Mouse (Mus musculus): ENCODE data around the gene Lonp2.

The Lonp2 gene

DNA sequence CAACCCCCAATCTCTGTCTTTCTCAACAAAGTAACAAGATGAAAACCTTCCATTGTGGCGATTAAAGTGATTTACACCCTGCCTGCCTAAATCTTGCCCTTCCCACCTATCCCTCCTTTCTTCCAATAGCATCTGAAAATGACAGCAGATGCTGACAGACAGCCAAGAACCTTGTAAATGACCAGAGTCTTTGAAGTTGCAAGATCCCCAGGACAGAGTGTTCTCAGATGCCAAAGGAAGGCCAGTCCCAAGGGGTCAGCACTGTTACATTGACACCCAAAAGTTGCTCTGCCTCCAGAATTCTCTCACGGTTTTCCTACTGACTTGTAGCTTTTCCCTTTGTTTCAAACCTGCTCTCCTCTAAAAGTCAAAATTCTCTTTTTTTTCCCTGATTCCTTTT lies 126.0 kb downstream of the Lonp2 start:
- DNase-seq (ENCODE audit: low spot score), result no peak

DNA sequence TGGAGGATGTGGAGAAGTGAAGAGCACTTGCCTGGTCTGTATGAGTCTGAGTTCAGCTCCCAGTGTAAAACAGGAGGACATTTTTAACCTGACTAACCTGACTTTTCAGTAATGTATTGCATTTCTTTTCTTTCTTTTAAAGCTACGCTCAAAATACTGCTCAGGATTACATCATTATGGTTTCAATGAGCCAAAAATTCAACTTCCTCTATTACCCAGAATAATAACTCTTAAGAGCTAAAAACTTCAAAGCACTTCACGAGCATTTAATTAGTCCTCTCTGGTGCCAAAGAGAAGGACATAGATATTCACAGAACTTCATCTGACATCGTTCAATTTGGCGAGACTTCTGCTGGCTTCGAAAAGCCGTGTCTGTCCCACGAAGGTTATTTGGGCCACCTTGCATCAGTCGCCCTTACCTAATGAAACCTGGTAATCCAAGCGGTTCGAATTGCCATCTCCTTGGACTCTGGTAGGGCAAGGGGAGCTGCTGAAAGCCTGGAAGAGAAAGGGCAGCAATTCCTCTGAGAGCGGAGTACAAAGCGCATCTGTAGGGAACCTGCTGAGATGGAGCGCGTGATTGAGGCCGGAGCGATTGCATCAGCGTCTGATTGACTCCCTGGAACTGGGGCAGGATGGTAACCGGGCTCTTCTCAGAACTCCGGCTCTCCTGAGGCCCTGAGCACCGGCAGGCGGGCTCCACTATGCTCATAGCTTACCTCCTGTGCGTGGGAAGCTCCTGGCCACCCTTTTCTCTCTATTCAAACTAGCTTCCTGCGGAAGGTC lies 133.3 kb downstream of the Lonp2 start:
- DNase-seq (ENCODE audit: low spot score), result no peak

GRCm38 (mm10) chr8:86758651-86759050 lies 134.8 kb downstream of the Lonp2 start:
- DNase-seq (ENCODE audit: low spot score), result no peak

DNA sequence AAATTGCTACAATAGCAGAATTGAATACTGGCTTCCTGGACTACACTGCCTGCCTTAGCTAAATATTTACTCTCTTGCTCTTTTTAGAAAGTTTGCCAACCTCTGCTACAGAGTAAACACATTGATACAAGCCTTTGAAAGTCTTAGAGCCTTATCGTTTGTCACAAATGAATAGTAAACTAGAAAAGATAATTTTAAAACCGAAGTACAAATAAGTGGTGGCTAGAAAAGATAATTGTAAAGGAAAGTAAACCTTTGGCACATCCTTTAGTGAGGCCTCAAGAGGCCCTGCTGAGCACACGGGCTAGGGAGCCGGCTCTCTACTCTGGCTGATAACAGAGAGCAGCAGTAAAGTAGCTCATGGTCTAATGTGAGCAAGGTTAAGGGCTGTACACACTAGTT lies 135.2 kb downstream of the Lonp2 start:
- no peak for DNase-seq (ENCODE audit: low spot score)

DNA sequence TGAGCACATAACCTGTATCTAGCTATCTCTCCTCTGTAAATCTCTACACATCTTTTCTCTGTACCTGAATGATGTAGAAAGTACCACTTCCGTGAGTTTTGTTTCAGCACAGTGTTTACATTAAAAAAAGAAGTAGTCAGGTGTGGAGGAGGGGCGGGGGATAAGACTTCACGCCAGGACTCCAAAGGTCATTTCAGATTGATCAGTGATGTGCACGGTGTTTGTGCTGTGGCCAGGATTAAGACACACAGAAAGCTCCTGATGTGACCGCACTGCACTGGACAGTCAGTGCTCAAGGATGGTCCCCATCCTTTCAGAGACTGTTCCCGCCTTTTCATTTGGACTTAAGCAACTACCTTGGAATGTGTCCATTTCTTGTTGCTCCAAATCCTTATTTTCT lies 136.9 kb downstream of the Lonp2 start:
- DNase-seq (ENCODE audit: low spot score), result no peak

- DNase-seq (ENCODE audit: low spot score), result no peak
These were observed 139.0 kb downstream of the Lonp2 start for GRCm38 (mm10) chr8:86762806-86763205.

- DNase-seq (ENCODE audit: low spot score), result peak; percentile 11
These were observed 141.3 kb downstream of the Lonp2 start for GRCm38 (mm10) chr8:86765155-86765554.

DNA sequence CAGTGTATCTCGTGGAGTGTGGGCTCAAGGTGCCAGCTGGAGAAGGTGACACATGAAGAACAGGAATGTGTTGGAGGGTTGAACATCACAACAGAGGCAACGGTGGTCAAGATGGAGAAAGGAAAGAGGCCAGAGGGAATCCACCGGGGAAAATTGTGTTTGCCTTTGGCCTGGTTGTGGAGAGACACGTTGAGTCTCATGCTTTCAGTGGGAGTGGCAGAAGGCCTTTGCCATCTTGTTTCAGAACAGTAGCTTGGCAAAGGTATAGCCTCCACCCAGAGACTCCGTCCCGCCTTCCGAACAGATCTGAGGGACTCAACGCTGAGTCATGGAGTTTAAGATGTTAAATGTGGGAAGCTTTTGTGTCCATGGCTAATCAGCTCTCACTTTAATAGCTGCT lies 141.8 kb downstream of the Lonp2 start:
- DNase-seq (ENCODE audit: low spot score), result no peak

- DNase-seq (ENCODE audit: low spot score), result no peak
These were observed 142.8 kb downstream of the Lonp2 start for GRCm38 (mm10) chr8:86766548-86767211.

- DNase-seq (ENCODE audit: low spot score), result no peak
These were observed 144.7 kb downstream of the Lonp2 start for GRCm38 (mm10) chr8:86768499-86768898.

- no peak for DNase-seq (ENCODE audit: low spot score)
These were observed 146.3 kb downstream of the Lonp2 start for GRCm38 (mm10) chr8:86769945-86770715.
